Mouse (Mus musculus) G1E (cell line): ENCODE data around the gene Clrn3.

Source experiments
- CTCF ChIP-seq: IDR thresholded peaks from 2 replicates; pipeline ENCODE4 v1.5.1; 2012; ENCODE audit warnings: low read depth, low read length, inconsistent platforms, mixed read lengths
- GATA1 ChIP-seq: IDR thresholded peaks from 2 replicates; pipeline ENCODE4 v1.6.1; 2012; ENCODE audit warnings: borderline replicate concordance, low read length, inconsistent platforms, mixed read lengths

DNA sequence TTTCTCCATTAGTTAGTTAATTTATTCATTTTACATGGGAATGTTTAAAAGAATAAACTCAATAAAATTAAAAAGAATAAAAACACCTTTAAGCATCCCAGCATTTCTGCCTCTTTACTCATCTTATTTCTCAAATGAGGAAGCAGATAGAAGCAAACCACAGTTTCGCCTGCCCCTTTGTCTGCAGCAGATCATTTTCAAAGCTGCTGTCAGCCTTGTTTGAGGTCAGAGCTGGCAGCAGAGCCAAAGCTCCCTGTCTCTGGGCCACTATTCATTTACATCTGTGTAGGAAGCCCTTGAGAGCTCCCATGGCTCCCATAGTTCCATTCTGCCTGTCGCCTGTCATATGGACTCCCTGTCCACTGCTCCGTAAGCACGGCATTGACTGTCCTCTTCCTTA, 19.9 kb downstream of the Clrn3 start:
- TF ChIP-seq CTCF (no peak), GATA1 (no peak)
